Mouse (Mus musculus) heart, postnatal 0 days (tissue): ENCODE measurements around the gene Fau. TPM values are rescaled to one million over a fixed set of nuclear protein-coding genes. Genes with fewer than 3 reads are reported as not detected.
"Not testable (repeated sequence)": the region's sequence is repeated elsewhere in the genome, so short reads cannot be mapped to it uniquely, and the experiment has no call there.

Source experiments
- ATAC-seq: fragments of 200-750 bp; cut with Nextera tagmentation; 2 replicates; pipeline ENCODE4 v1.8.0; 2017; ENCODE audit warnings: low read depth, moderate number of reproducible peaks, moderate library complexity; ENCODE audit not compliant: insufficient read depth
- DNase-seq: peaks from one replicate; pipeline ENCODE4 v3.0.0-alpha.2; 2016; ENCODE audit warnings: low spot score
- H3K27ac ChIP-seq: fragments of 300-500 bp; sonication (generic); 2 replicates; pipeline ENCODE4 v1.5.1; 2014; ENCODE audit warnings: low read depth, mild to moderate bottlenecking
- H3K27me3 ChIP-seq: fragments of 300-500 bp; sonication (generic); 2 replicates; pipeline ENCODE4 v1.6.1; 2014; ENCODE audit warnings: low read length, mixed read lengths; ENCODE audit not compliant: control insufficient read depth, insufficient read depth
- H3K36me3 ChIP-seq: fragments of 300-500 bp; sonication (generic); replicated peaks from 2 replicates; pipeline ENCODE4 v1.6.1; 2014; ENCODE audit warnings: low read length, mixed read lengths; ENCODE audit not compliant: control insufficient read depth, insufficient read depth
- H3K4me1 ChIP-seq: fragments of 300-500 bp; sonication (generic); 2 replicates; pipeline ENCODE4 v1.6.1; 2014; ENCODE audit warnings: antibody characterized with exemption; ENCODE audit not compliant: control insufficient read depth, insufficient read depth
- H3K4me2 ChIP-seq: fragments of 300-500 bp; sonication (generic); 2 replicates; pipeline ENCODE4 v1.6.1; 2014; ENCODE audit warnings: low read depth, mild to moderate bottlenecking, low read length, moderate library complexity
- H3K4me3 ChIP-seq: fragments of 300-500 bp; sonication (generic); 2 replicates; pipeline ENCODE4 v1.5.1; 2014; ENCODE audit warnings: low read depth, low read length
- H3K9ac ChIP-seq: fragments of 300-500 bp; sonication (generic); replicated peaks from 2 replicates; pipeline ENCODE4 v1.6.1; 2014; ENCODE audit warnings: low read depth, low read length, mixed read lengths
- H3K9me3 ChIP-seq: fragments of 300-500 bp; sonication (generic); replicated peaks from 2 replicates; pipeline ENCODE4 v1.6.1; 2016; ENCODE audit warnings: low read length; ENCODE audit not compliant: control insufficient read depth
- CTCF ChIP-seq: IDR thresholded peaks from 2 replicates; pipeline ENCODE4 v1.5.1; 2016; ENCODE audit warnings: antibody characterized with exemption, control low read depth, low read depth
- EP300 ChIP-seq: IDR thresholded peaks from 2 replicates; pipeline ENCODE4 v1.6.1; 2016; ENCODE audit warnings: antibody characterized with exemption, low read depth
- WGBS: fragments of 180-500 bp; shearing (Covaris S2); extraction: QIAGEN DNeasy Blood & Tissue Kit; methylation state at CpG from one replicate; pipeline ENCODE4 v1.1.7; 2014; 5-methylcytosine and 5-hydroxymethylcytosine counted together
- polyA plus RNA-seq: library from polyadenylated mRNA; unstranded; fragments of >200 nt; fragmentation: Nextera tagmentation; extraction: Ambion mirVana; gene quantifications from 2 replicates; pipeline ENCODE4 v1.2.1, GENCODE M21; 2015
- total RNA-seq: library from RNA; depleted of rRNA; stranded (reverse); fragments of >200 nt; gene quantifications from 2 replicates; pipeline ENCODE4 v1.2.3, GENCODE M21; 2014; ENCODE audit warnings: low replicate concordance

The Fau gene
- total and polyA plus RNA-seq, 2 experiments from 2014 or later: 484 to 833 TPM

DNA sequence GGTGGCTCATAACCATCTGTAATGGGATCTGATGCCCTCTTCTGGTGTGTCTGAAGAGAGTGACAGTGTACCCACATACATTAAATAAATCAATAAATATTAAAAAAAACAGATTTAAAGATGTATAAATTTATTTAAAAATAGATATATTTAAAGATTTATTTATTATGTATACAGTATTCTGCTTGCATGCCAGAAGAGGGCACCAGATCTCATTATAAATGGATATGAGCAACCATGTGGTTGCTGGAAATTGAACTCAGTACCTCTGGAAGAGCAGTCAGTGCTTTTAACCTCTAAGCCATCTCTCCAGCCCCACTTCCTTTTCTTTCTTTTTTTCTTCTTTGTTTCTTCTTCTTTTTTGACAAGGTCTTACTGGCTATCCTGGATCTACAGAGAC lies 17.6 kb upstream of the Fau start:
- no peaks in the 10 kb centered on the region for H3K27me3 ChIP-seq
- DNase-seq: no peak
- H3K4me2 ChIP-seq: no peak overlapping the region
- no peak for TF ChIP-seq CTCF
- TF ChIP-seq EP300: no peak
- H3K27ac ChIP-seq: no peak overlapping the region
- H3K9ac ChIP-seq: no peak overlapping the region
- no peak for ATAC-seq
- H3K36me3 ChIP-seq: no peaks in the 10 kb centered on the region
- H3K4me3 ChIP-seq: no peak overlapping the region
- no peaks in the 10 kb centered on the region for H3K9me3 ChIP-seq
- H3K4me1 ChIP-seq: no peaks in the 10 kb centered on the region

- Histone ChIP-seq H3K27ac (no peak overlapping the region), H3K9ac (no peak overlapping the region), H3K27me3 (no peaks in the 10 kb centered on the region), H3K4me3 (no peak overlapping the region), H3K4me2 (no peak overlapping the region), H3K36me3 (no peaks in the 10 kb centered on the region), H3K9me3 (no peaks in the 10 kb centered on the region), H3K4me1 (0 out of 2 replicates have a peak, but pooled peaks cover 6% of the 10 kb centered on the region)
- ATAC-seq (no peak), DNase-seq (no peak)
- WGBS: 66% methylated on average over 9 of the region's 9 CpGs
- TF ChIP-seq EP300 (no peak), CTCF (no peak)
These were observed 15.4 kb upstream of the Fau start for GRCm38 (mm10) chr19:6042293-6042692.

DNA sequence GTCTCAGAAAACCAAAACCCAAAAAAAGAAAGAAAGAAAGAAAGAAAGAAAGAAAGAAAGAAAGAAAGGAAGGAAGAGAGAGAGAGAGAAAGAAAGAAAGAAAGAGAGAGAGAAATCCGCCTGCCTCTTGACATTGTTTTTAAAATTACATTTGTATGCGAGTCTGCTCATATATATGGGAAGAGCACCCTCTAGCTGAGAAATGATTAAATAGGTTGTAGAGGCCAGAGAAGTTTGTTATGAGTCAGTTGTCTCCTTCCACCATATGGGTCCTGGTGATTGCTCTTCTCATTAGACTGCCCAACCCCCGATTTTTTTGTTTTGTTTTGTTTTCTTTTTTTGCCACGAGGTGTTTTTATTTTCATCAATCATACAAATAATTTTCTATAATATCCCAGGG lies 13.5 kb upstream of the Fau start:
- TF ChIP-seq CTCF: peak; percentile 54
- Histone ChIP-seq H3K4me1 (peaks cover 15% of the 10 kb centered on the region), H3K36me3 (peaks cover 11% of the 10 kb centered on the region)
- not testable (repeated sequence) for H3K4me2 ChIP-seq, H3K9ac ChIP-seq, H3K27me3 ChIP-seq, ATAC-seq, H3K9me3 ChIP-seq, H3K27ac ChIP-seq, H3K4me3 ChIP-seq
- DNase-seq: peak; percentile 53
- 42% methylated on average over 4 of the region's 4 CpGs for WGBS

GRCm38 (mm10) chr19:6045366-6046293 lies 12.0 kb upstream of the Fau start:
- 10% methylated on average over 20 of the region's 20 CpGs for WGBS
- DNase-seq: peak; percentile 69
- peak; percentile 26; the same call in 1 of the 2 replicates for ATAC-seq
- H3K4me3 ChIP-seq: peak overlapping the region; percentile 73
- H3K27ac ChIP-seq: peak overlapping the region; percentile 97
- peak; percentile 20; the same call in 1 of the 2 replicates for TF ChIP-seq CTCF
- TF ChIP-seq EP300: no peak
- H3K9ac ChIP-seq: peak overlapping the region; percentile 88
- H3K27me3 ChIP-seq: no peaks in the 10 kb centered on the region
- H3K36me3 ChIP-seq: peaks cover 26% of the 10 kb centered on the region
- peaks cover 15% of the 10 kb centered on the region for H3K4me1 ChIP-seq
- peak overlapping the region; percentile 97 for H3K4me2 ChIP-seq
- H3K9me3 ChIP-seq: no peaks in the 10 kb centered on the region

DNA sequence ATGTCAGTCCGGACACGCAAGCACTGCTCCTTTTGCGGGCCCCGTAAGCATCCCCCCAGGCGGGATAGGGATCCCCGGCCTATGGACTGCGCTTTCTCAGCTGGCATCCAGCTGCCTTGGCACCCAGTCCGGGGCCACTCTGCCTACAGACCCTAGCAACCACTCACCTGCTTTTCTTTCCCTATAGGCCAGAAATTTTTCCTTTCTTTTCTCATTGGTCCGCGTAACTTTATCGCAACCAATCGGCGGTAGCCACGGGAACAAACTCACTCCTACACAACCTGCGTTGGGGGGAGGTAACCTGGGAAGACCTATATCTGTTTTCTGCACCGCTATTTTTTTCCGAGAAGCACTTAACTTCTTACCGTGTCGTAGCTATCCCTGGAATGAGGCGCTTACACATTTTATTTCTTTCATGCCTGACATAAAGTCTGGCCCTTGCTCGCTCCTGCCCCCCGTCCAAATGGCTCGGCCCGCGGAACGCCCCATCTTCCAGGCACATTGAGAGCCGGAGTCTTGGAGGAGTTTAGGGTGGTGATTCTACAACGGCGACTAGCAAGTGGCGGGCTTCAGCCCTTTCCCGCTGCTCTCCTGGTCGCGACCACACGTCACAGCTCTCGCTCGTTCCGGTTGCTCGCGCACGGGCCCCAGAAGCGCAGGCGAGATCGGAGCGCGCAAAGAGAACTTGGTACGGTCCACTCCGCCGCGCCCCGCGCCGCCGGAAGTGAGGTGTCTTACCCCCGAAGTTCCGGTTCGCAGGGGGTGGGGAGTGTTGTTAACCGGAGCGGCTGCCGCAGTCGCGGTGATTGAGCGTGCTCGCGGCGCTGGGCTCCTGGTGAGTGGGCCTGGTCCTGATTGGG lies 11.1 kb upstream of the Fau start, which contains the start of gene Syvn1:
TSS of gene Syvn1 (plus strand) at position 283 of the 860 bp plus-strand sequence.
- peaks cover 15% of the 10 kb centered on the region for H3K4me1 ChIP-seq
- H3K4me3 ChIP-seq: peak within 1 kb of the TSS; percentile 73
- under 1% methylated on average over 65 of the region's 65 CpGs for WGBS
- TF ChIP-seq EP300: peak; percentile 77
- no peak for TF ChIP-seq CTCF
- DNase-seq: peak; percentile 95
- ATAC-seq: peak; percentile 88
- no peaks in the 10 kb centered on the region for H3K9me3 ChIP-seq
- peak within 1 kb of the TSS; percentile 97 for H3K4me2 ChIP-seq
- H3K27ac ChIP-seq: peak within 1 kb of the TSS; percentile 97
- H3K36me3 ChIP-seq: peaks cover 35% of the 10 kb centered on the region
- peak within 1 kb of the TSS; percentile 88 for H3K9ac ChIP-seq
- no peaks in the 10 kb centered on the region for H3K27me3 ChIP-seq
